Mouse (Mus musculus): ENCODE data around the gene Nf2.

DNA sequence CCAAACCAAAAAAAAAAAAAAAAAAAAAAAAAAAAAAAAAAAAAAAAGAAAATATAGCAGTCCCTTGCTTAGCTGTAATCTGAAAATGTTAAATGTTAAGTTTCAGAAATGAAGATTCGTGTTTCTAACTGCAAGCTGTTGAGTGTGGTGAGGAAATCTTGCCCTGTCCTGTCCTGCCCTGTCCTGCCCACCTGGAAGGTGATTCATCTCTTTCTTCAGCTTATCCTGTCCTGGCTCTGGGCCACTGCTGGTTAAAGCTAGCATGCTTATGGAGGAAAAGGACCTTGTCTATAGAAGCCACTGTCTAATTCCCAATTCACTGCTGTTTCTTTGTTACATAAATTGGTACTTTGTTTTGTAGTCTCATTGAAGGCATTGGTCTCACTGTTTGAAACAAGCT is 11.7 kb upstream of the Nf2 start:
- TF ChIP-seq CTCF (IDR thresholded peaks at IDR 0.05; ENCODE audit: borderline replicate concordance, extremely low read depth, insufficient read depth, insufficient read length) (no peak), POLR2A (IDR thresholded peaks at IDR 0.05; ENCODE audit: borderline replicate concordance, extremely low read depth, insufficient read depth, insufficient read length, poor library complexity, severe bottlenecking) (no peak)

All from brain, embryonic 14.5 days (tissue).